Mouse (Mus musculus): Measurements from ENCODE around the gene Pbrm1.

GRCm38 (mm10) chr14:30996417-30996816 lies 22.5 kb upstream of the Pbrm1 start:
- TF ChIP-seq CTCF (IDR thresholded peaks at IDR 0.05; ENCODE audit: insufficient read depth, low read length) (no peak), POLR2A (IDR thresholded peaks at IDR 0.05; ENCODE audit: borderline replicate concordance, extremely low read depth, low read depth, low read length) (no peak)

All from lung, adult 2 months (tissue).